Mouse (Mus musculus): ENCODE results near the gene Tbx19.

DNA sequence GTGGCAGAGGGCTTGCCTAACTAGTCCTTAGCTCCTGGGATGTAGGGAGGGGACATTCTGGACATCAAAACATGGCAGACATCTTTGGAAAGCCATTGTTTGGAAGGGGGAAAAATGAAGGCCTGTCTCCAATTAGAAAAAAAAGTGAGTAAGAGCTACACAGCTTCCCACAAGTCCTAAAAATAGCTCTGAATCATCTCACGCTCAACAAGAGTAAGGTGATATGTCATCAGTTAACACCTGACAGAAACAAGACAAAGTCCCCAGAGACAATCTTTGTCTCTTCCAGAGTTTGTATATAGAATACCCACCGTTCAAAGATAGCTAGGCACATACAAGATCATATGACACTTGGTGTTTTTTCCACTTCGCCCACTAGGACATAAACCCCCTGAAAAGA is 71.0 kb downstream of the Tbx19 start:
- TF ChIP-seq CTCF (IDR thresholded peaks at IDR 0.05; ENCODE audit: low read depth, low read length) (no peak), POLR2A (IDR thresholded peaks at IDR 0.05; ENCODE audit: extremely low read depth, insufficient read depth, low read length) (no peak)
